Mouse (Mus musculus) lung, embryonic 15.5 days (tissue): ENCODE results near the gene Tmem9b. TPM values are rescaled to one million over a fixed set of nuclear protein-coding genes. Genes with fewer than 3 reads are reported as not detected.

Experiments
- ATAC-seq: fragments of 200-750 bp; cut with Nextera tagmentation; 2 replicates; pipeline ENCODE4 v1.8.0; 2017; ENCODE audit warnings: moderate number of reproducible peaks, borderline replicate concordance; ENCODE audit not compliant: low FRiP score, low TSS enrichment; ENCODE audit errors: extremely low read depth
- H3K27ac ChIP-seq: fragments of 300-500 bp; sonication (generic); 2 replicates; pipeline ENCODE4 v1.5.1; 2015; ENCODE audit warnings: moderate library complexity, mild to moderate bottlenecking, inconsistent platforms
- H3K27me3 ChIP-seq: fragments of 300-500 bp; sonication (generic); 2 replicates; pipeline ENCODE4 v1.6.1; 2015; ENCODE audit warnings: inconsistent platforms
- H3K36me3 ChIP-seq: fragments of 300-500 bp; sonication (generic); 2 replicates; pipeline ENCODE4 v1.6.1; 2015; ENCODE audit warnings: inconsistent platforms
- H3K4me1 ChIP-seq: fragments of 300-500 bp; sonication (generic); 2 replicates; pipeline ENCODE4 v1.6.1; 2015; ENCODE audit warnings: inconsistent platforms
- H3K4me2 ChIP-seq: fragments of 300-500 bp; sonication (generic); 2 replicates; pipeline ENCODE4 v1.6.1; 2015; ENCODE audit warnings: inconsistent platforms, mild to moderate bottlenecking, moderate library complexity
- H3K4me3 ChIP-seq: fragments of 300-500 bp; sonication (generic); 2 replicates; pipeline ENCODE4 v1.5.1; 2015; ENCODE audit warnings: mild to moderate bottlenecking, inconsistent platforms
- H3K9ac ChIP-seq: fragments of 300-500 bp; sonication (generic); 2 replicates; pipeline ENCODE4 v1.6.1; 2015; ENCODE audit warnings: inconsistent platforms
- H3K9me3 ChIP-seq: fragments of 300-500 bp; sonication (generic); 2 replicates; pipeline ENCODE4 v1.6.1; 2016; ENCODE audit warnings: inconsistent platforms
- WGBS: fragments of 180-500 bp; shearing (Covaris S2); methylation state at CpG from one replicate; pipeline ENCODE4 v1.1.7; 2015; 5-methylcytosine and 5-hydroxymethylcytosine counted together
- polyA plus RNA-seq: library from polyadenylated mRNA; unstranded; fragments of >200 nt; fragmentation: Nextera tagmentation; extraction: Ambion mirVana; gene quantifications from 2 replicates; pipeline ENCODE4 v1.2.1, GENCODE M21; 2015

Tmem9b gene
- polyA plus RNA-seq, 1 experiment from 2014 or later: 59.9 TPM

DNA sequence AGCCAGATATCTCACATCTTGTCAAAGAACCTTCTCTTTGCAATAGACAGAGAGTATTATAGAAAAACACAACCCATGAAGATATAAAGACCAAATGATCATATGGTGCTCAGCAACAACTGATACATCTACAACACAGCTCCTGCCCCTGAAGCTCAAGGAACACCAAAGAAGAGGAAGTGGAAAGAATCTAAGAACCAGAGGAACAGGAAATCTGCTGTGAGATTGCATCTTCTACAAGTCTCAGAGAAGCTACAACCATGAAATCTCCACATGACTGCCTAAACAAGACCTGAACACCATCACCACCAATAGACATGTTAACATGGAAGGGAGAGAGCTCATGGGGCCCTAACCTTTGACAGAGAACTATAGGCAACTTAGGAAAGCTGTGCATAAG lies 19.6 kb upstream of the Tmem9b start:
- Histone ChIP-seq H3K27me3 (no peaks in the 10 kb centered on the region), H3K9ac (no peak overlapping the region), H3K4me2 (no peak overlapping the region), H3K4me1 (no peaks in the 10 kb centered on the region), H3K4me3 (no peak overlapping the region), H3K36me3 (no peaks in the 10 kb centered on the region), H3K9me3 (no peaks in the 10 kb centered on the region), H3K27ac (no peak overlapping the region)
- no peak for ATAC-seq

GRCm38 (mm10) chr7:109768699-109769383 lies 16.2 kb upstream of the Tmem9b start:
- no peak overlapping the region for H3K27ac ChIP-seq
- H3K4me1 ChIP-seq: no peaks in the 10 kb centered on the region
- no peaks in the 10 kb centered on the region for H3K9me3 ChIP-seq
- no peaks in the 10 kb centered on the region for H3K27me3 ChIP-seq
- ATAC-seq: no peak
- H3K4me2 ChIP-seq: no peak overlapping the region
- WGBS: 37% methylated on average over 2 of the region's 2 CpGs
- H3K9ac ChIP-seq: no peak overlapping the region
- H3K36me3 ChIP-seq: no peaks in the 10 kb centered on the region
- H3K4me3 ChIP-seq: no peak overlapping the region

- H3K4me2 ChIP-seq: no peak overlapping the region
- H3K9me3 ChIP-seq: no peaks in the 10 kb centered on the region
- no peaks in the 10 kb centered on the region for H3K27me3 ChIP-seq
- no peak overlapping the region for H3K9ac ChIP-seq
- ATAC-seq: no peak
- no peaks in the 10 kb centered on the region for H3K36me3 ChIP-seq
- H3K4me1 ChIP-seq: no peaks in the 10 kb centered on the region
- no peak overlapping the region for H3K27ac ChIP-seq
- H3K4me3 ChIP-seq: no peak overlapping the region
- WGBS: 76% methylated on average over 7 of the region's 7 CpGs
Observed at GRCm38 (mm10) chr7:109767575-109768350, 15.1 kb upstream of the Tmem9b start.

DNA sequence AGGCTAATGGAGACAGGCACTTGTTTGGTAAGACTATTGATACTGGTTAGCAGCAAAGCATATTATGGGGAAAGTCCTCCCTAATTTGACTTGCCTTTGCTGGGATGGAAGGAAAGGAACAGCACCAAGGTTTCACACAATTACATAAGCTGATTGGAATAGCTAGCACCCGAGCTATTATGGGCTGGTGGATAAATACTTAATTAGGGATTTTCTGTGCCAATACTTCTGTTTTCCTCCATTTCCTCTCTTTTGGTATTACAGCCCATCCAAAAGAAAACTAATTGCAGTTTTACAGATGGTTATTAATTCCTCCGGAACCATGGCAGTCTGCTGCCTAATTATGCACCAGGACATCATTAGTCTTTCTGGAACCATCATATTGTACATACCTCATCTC lies 11.3 kb upstream of the Tmem9b start:
- no peak overlapping the region for H3K9ac ChIP-seq
- no peaks in the 10 kb centered on the region for H3K36me3 ChIP-seq
- H3K4me1 ChIP-seq: no peaks in the 10 kb centered on the region
- H3K27ac ChIP-seq: no peak overlapping the region
- no peak overlapping the region for H3K4me2 ChIP-seq
- no peaks in the 10 kb centered on the region for H3K27me3 ChIP-seq
- WGBS: 72% methylated on average over 2 of the region's 2 CpGs
- H3K4me3 ChIP-seq: no peak overlapping the region
- no peaks in the 10 kb centered on the region for H3K9me3 ChIP-seq
- no peak for ATAC-seq

- WGBS: 89% methylated on average over 3 of the region's 3 CpGs
- Histone ChIP-seq H3K9me3 (no peaks in the 10 kb centered on the region), H3K4me3 (no peak overlapping the region), H3K36me3 (no peaks in the 10 kb centered on the region), H3K4me1 (peaks cover 14% of the 10 kb centered on the region; the same call in 1 of the 2 replicates), H3K4me2 (no peak overlapping the region), H3K9ac (no peak overlapping the region), H3K27ac (no peak overlapping the region), H3K27me3 (no peaks in the 10 kb centered on the region)
- no peak for ATAC-seq
Observed at GRCm38 (mm10) chr7:109756291-109756690, 3.6 kb upstream of the Tmem9b start.

- no peaks in the 10 kb centered on the region for H3K27me3 ChIP-seq
- no peak overlapping the region for H3K4me3 ChIP-seq
- no peak overlapping the region for H3K27ac ChIP-seq
- H3K4me1 ChIP-seq: peaks cover 20% of the 10 kb centered on the region; the same call in 1 of the 2 replicates
- H3K9ac ChIP-seq: no peak overlapping the region
- 85% methylated on average over 8 of the region's 8 CpGs for WGBS
- H3K9me3 ChIP-seq: no peaks in the 10 kb centered on the region
- no peak overlapping the region for H3K4me2 ChIP-seq
- no peaks in the 10 kb centered on the region for H3K36me3 ChIP-seq
- ATAC-seq: no peak
Observed at GRCm38 (mm10) chr7:109754034-109754433, 1.4 kb upstream of the Tmem9b start.

GRCm38 (mm10) chr7:109751427-109752007 lies 1.2 kb downstream of the Tmem9b start:
- 4% methylated on average over 13 of the region's 13 CpGs for WGBS
- peak overlapping the region; percentile 90 for H3K9ac ChIP-seq
- H3K36me3 ChIP-seq: no peaks in the 10 kb centered on the region
- H3K4me2 ChIP-seq: peak overlapping the region; percentile 82
- H3K27me3 ChIP-seq: no peaks in the 10 kb centered on the region
- H3K9me3 ChIP-seq: no peaks in the 10 kb centered on the region
- peak overlapping the region; percentile 88 for H3K4me3 ChIP-seq
- H3K4me1 ChIP-seq: peaks cover 20% of the 10 kb centered on the region; the same call in 1 of the 2 replicates
- ATAC-seq: no peak; the same call in 1 of the 2 replicates
- peak overlapping the region; percentile 76 for H3K27ac ChIP-seq

DNA sequence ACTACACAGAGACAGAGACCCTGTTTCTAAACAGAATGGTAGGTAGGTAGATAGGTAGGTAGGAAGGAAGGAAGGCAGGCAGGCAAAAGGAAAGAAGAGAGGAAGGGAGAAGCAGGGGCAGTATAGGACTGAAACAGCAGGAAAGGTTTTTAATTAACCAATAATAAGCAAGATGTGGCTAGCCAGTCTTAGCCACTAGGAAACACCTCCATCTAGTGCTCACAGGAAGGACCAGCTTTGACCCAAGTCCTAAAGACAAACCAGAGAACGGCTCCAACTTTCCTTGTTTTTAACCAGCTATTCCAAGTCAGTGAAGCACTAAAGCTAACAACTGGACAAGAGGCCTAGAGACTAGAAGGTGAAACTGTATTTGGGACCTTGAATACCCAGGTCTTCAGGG lies 4.9 kb downstream of the Tmem9b start:
- no peaks in the 10 kb centered on the region for H3K27me3 ChIP-seq
- H3K36me3 ChIP-seq: peaks cover 21% of the 10 kb centered on the region
- no peaks in the 10 kb centered on the region for H3K9me3 ChIP-seq
- H3K4me3 ChIP-seq: no peak overlapping the region
- 35% methylated on average over 1 of the region's 1 CpGs for WGBS
- no peak for ATAC-seq
- no peak overlapping the region for H3K4me2 ChIP-seq
- no peak overlapping the region for H3K9ac ChIP-seq
- peaks cover 12% of the 10 kb centered on the region; the same call in 1 of the 2 replicates for H3K4me1 ChIP-seq
- no peak overlapping the region for H3K27ac ChIP-seq

- H3K27ac ChIP-seq: no peak overlapping the region
- 0 out of 2 replicates have a peak, but pooled peaks cover 9% of the 10 kb centered on the region for H3K4me1 ChIP-seq
- no peaks in the 10 kb centered on the region for H3K9me3 ChIP-seq
- ATAC-seq: no peak
- no peaks in the 10 kb centered on the region for H3K27me3 ChIP-seq
- H3K36me3 ChIP-seq: peaks cover 26% of the 10 kb centered on the region
- no peak overlapping the region for H3K4me2 ChIP-seq
- no peak overlapping the region for H3K9ac ChIP-seq
- H3K4me3 ChIP-seq: no peak overlapping the region
- 83% methylated on average over 4 of the region's 4 CpGs for WGBS
Observed at GRCm38 (mm10) chr7:109741703-109742102, 11.0 kb downstream of the Tmem9b start.

- no peaks in the 10 kb centered on the region for H3K9me3 ChIP-seq
- no peak for ATAC-seq
- no peaks in the 10 kb centered on the region for H3K27me3 ChIP-seq
- no peak overlapping the region for H3K4me3 ChIP-seq
- peak overlapping the region; percentile 64 for H3K27ac ChIP-seq
- 0 out of 2 replicates have a peak, but pooled peaks cover 9% of the 10 kb centered on the region for H3K4me1 ChIP-seq
- WGBS: 93% methylated on average over 1 of the region's 1 CpGs
- no peak overlapping the region for H3K9ac ChIP-seq
- H3K4me2 ChIP-seq: no peak overlapping the region
- H3K36me3 ChIP-seq: peaks cover 26% of the 10 kb centered on the region
Observed at GRCm38 (mm10) chr7:109741060-109741459, 11.6 kb downstream of the Tmem9b start.

DNA sequence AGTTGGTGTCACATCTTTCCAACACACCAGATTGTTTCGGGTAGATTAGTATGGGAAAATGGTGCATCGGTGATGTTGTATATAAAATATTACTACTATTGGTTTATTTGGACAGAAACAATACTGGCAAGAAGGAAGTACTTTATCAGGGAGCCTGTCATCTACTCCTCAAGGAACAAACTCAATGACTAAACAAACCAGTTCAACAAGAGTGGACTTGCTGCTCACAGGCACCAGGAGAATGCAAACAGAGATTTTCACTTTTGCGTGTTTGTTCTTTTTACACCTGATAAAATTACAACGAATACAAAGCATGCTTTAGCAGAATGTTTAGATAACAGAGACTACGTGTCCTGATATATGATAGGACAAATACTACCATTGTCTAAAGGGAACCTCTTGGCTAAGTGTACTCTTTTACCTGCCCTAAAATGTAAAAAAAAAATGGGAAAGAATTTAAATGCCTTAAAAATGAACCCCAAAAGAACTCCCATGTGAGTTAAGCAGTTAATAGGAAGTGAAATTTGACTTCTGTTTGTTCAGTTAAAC lies 12.8 kb downstream of the Tmem9b start:
- Histone ChIP-seq H3K4me3 (no peak overlapping the region), H3K27ac (peak overlapping the region; percentile 64), H3K4me1 (peaks cover 12% of the 10 kb centered on the region; the same call in 1 of the 2 replicates), H3K36me3 (peaks cover 19% of the 10 kb centered on the region), H3K27me3 (no peaks in the 10 kb centered on the region), H3K9me3 (no peaks in the 10 kb centered on the region), H3K4me2 (no peak overlapping the region), H3K9ac (no peak overlapping the region)
- WGBS: 22% methylated on average over 5 of the region's 5 CpGs
- ATAC-seq: no peak

DNA sequence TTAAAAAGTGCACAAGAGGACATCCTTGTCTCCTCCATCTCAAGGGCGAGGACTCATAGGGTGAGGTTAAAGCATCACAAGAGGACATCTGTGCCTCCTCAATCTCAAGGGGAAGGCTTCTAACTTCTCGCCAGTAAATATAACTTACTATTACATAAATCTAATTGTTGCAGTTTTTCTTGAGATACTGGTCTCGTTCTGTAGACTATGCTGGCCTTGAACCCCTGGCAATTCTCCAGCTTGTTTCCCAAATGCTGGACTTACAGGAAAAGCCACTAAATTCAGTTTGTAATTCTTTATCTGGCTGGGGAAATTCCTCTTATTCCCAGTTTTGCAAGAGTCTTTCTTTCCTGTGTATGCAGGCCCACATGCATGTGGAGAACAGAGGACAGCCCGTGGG lies 17.9 kb downstream of the Tmem9b start:
- H3K4me2 ChIP-seq: no peak overlapping the region

More for the DNA sequence above, 17.9 kb downstream of the Tmem9b start:
- Histone ChIP-seq H3K4me3 (no peak overlapping the region), H3K27ac (no peak overlapping the region), H3K9ac (no peak overlapping the region), H3K36me3 (no peaks in the 10 kb centered on the region), H3K9me3 (no peaks in the 10 kb centered on the region), H3K27me3 (no peaks in the 10 kb centered on the region), H3K4me1 (peaks cover 13% of the 10 kb centered on the region)
- 66% methylated on average over 4 of the region's 4 CpGs for WGBS
- ATAC-seq: no peak
